Mouse (Mus musculus) regulatory T cell (primary cell): ENCODE measurements around the gene Gm20479.

Source experiments
- in situ Hi-C: fragments of 300-600 bp; cut with MboI, MseI; formaldehyde crosslinking; loops from one replicate; pipeline ENCODE4 v1.15.1; 2025; ENCODE audit warnings: high pct_unique_total_duplicates

The Gm20479 gene

GRCm38 (mm10) chr7:27314393-27314792, 42.8 kb downstream of the Gm20479 start:
- in situ Hi-C loops = no loop called here

GRCm38 (mm10) chr7:27311651-27312284, 45.5 kb downstream of the Gm20479 start:
- in situ Hi-C loops = no loop called here

- in situ Hi-C loops = no loop called here
These were observed 46.2 kb downstream of the Gm20479 start for GRCm38 (mm10) chr7:27310996-27311535.

- in situ Hi-C loops = no loop called here
These were observed 46.9 kb downstream of the Gm20479 start for GRCm38 (mm10) chr7:27310306-27310705.

GRCm38 (mm10) chr7:27309832-27310231, 47.4 kb downstream of the Gm20479 start:
- in situ Hi-C loops = no loop called here

GRCm38 (mm10) chr7:27308821-27309549, 48.2 kb downstream of the Gm20479 start:
- in situ Hi-C loops = no loop called here

- in situ Hi-C loops = no loop called here
These were observed 49.7 kb downstream of the Gm20479 start for GRCm38 (mm10) chr7:27307551-27307950.

GRCm38 (mm10) chr7:27306161-27307160, 50.8 kb downstream of the Gm20479 start:
- in situ Hi-C loops = no loop called here

GRCm38 (mm10) chr7:27305091-27305730, 52.0 kb downstream of the Gm20479 start:
- in situ Hi-C loops = no loop called here
